Mouse (Mus musculus) thymus, adult 18-20 months (tissue): ENCODE results near the gene 2510039O18Rik.

ENCODE experiments used
- DNase-seq, 2 experiments: peaks; one replicate each; pipeline ENCODE4 v3.0.0; 2022; ENCODE audit warnings: mixed read lengths in 2 of 2

2510039O18Rik gene

GRCm38 (mm10) chr4:147940576-147941044 lies at the start of gene 2510039O18Rik:
2510039O18Rik (plus strand) TSS chr4:147940895.
- peak; percentile 70 to 82 for DNase-seq

DNA sequence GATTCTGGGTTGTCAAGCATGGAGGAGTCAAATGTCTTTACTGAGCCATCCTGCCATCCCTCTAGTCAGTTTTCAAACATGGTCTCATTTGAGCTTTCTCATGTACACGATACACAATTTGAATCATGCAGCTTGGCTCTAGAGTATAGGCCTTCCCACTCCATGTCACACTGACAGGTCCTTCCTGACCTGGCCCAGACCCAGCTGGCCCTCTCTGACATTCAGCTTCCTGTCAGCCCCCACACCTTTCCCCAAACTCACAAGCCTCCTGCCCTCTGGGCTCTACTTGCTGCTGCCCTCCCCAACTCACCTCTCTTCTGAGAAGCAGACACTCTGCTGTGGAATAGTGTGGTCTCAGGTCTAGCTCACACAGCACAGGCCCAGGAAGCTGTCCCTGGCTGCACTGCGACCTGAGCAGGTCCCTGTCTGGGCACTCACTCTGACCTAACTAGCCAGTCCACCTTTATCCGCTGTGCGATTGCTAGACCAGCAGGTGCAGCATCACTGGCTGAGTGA lies 44.8 kb upstream of the 2510039O18Rik start:
- no peak for DNase-seq

DNA sequence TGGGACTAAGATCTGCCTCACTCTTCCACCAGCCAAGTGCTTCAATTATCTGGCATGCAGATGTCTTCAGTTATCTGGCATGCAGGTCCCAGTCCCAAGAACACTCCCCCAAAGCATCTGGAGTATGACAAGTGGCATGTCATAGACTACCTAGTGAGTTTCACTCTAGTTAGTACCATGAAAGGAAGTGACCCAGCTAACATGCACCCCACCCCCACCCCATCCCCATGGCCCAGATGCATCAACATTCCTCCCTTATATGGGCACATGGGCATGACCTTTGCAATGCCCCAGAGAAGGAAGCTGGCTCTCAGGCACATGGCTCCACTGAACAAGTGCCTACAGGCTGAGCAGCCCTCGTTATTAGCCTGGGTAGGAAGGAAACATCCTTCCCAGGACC lies 44.3 kb upstream of the 2510039O18Rik start:
- no peak for DNase-seq

GRCm38 (mm10) chr4:147897348-147897747 lies 43.3 kb upstream of the 2510039O18Rik start:
- DNase-seq = no peak

DNA sequence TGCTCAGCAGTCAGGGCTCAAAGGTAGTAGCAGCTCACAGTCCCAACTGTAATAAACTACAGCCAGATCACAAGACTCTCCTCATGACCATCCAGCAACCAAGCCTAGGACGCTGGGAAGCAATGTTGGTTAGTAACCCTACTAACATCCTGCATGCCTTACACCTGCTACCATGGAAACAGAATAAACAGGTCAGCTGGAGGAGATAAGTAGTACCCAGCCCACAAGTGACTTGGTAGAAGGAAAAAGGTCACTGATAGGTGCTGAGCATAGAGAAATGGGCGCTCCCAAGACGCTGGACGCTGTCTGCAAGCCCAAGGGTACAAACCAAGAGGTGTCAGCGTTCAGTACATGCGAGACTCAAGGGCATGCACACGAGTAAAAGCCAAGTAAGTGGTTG lies 40.2 kb upstream of the 2510039O18Rik start:
- DNase-seq = no peak

DNA sequence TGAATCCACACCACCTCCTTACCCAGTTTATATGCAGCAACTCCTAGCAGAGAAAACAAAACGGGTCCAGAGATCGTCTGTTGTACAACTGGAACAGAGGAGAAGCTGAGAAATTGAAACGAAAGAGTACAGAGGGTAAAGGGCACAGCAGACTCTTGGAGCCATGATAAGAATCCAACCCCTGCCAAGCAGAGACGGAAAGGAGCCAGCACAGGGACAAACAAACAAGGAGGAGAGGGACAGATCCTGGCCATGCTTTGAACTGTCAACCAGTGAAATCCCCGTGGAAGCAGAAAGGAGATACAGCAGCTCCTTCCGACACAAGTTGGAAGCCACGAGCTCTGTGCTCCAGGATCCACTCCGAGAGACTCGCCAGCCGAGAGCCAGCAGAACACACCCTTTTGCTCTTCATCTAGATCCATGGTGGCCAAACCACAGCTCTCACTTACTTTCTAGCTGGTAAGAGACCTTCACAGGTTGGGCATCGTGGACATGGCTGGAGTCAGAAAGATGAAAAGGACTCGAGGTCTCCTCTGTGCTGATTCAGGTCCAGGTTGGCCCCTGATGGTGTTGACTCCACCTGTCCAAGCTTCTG lies 37.7 kb upstream of the 2510039O18Rik start:
- no peak for DNase-seq

DNA sequence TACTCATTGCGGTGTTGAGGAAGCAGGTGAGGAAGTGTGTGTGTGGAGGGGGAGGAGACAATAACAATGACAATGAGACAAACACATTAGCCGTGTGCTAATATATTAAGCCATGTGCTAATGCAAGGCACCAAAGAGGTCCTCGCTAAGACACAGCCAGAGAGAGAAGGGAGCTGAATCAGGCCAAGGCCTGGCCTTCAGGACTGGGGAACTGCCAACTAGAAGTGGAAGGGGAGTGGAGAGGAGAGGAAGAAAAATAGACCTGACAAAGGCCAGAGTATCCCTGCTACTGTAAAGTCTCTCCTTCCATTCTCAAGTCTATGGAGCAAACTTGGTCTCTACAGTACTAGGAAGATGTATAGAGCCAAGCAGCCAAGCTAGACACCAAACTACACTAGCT lies 37.1 kb upstream of the 2510039O18Rik start:
- no peak for DNase-seq

- DNase-seq = peak; percentile 77 to 85
Observed at GRCm38 (mm10) chr4:147904313-147905089, 36.2 kb upstream of the 2510039O18Rik start, which contains the start of gene Mfn2. Mfn2 (minus strand) TSS chr4:147904704.

DNA sequence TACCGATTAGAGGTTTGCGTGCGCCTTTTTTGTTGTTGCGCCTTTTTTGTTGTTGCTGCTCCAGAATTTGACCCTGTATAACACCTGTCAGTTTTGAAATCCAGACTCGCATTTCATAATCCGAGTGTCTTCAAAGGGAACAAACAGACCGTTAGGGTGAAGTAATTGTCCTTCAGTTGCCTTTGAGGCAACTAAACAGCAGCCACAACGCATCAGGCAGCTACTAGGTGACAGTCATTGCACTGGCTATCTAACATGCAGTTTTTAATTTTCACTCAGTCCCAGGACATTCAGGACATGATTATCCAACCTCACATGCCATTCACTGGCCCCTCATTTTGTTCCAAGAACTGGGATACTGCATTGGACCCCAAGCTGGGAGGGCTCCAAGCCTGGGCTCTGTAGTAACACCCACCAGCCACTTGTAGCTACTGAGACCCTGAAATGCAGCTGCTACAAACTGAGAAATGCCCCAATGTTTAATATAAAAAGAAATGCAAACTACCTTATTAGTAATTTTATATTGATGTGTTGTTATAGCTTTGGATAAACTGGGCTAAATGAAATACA lies 35.5 kb upstream of the 2510039O18Rik start:
- no peak for DNase-seq

- DNase-seq = no peak
Observed at GRCm38 (mm10) chr4:147906230-147906629, 34.5 kb upstream of the 2510039O18Rik start.

- DNase-seq = no peak
Observed at GRCm38 (mm10) chr4:147909486-147909885, 31.2 kb upstream of the 2510039O18Rik start.

DNA sequence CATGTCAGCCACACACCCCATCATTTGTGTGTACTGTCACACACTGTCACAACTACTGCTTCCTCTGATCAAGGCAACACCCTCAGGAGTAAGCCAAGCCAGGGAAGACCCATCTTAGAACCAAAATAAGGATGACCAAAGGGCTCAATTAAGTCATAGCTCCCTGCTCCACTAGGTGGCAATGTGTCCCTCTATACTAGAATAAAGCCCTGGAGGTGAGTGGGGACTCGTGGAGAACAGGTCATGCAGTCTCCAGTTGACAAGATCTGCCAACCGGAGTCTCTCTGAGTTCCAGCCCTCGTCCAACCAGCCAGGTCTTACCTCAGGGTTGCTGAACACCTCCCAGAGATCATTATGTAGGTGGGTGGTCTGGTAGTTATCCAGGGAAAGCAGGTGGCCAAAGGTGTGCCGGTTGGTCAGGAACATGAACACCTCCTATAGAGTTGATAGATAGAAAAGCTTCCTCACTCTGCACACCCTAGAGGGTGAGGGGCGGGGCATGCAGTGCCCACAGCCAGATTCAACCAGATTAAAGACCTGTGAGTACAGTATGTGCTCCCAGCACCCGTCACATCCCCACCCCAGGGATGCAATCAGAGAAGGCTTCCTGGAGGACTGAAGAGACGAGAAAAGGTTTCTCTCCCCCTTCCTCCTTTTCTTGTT lies 22.1 kb upstream of the 2510039O18Rik start:
- DNase-seq = no peak

- DNase-seq = no peak
Observed at GRCm38 (mm10) chr4:147920973-147921372, 19.7 kb upstream of the 2510039O18Rik start.

DNA sequence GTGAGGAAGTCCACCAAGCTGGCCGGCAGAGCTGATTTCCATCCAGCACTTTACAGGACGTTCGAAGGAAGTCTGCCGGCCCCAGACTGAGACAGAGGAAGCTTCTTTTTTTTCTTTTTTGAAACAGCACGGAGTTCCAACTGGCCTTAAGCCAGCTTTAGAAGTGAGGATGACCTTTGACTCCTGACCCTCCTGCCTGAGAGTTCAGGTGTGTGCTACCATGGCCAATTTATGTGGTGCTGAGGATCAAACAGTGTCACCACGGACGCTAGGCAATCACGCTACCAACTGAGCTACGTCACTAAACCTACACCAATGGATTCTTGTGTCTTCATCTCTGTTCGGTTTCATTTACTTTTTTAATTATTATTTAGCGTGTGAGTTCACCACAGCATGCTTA lies 18.4 kb upstream of the 2510039O18Rik start:
- no peak for DNase-seq

GRCm38 (mm10) chr4:147927705-147928104 lies 13.0 kb upstream of the 2510039O18Rik start:
- no peak for DNase-seq

- DNase-seq = no peak
Observed at GRCm38 (mm10) chr4:147928136-147928535, 12.6 kb upstream of the 2510039O18Rik start.

- DNase-seq = no peak
Observed at GRCm38 (mm10) chr4:147928540-147928939, 12.2 kb upstream of the 2510039O18Rik start.

DNA sequence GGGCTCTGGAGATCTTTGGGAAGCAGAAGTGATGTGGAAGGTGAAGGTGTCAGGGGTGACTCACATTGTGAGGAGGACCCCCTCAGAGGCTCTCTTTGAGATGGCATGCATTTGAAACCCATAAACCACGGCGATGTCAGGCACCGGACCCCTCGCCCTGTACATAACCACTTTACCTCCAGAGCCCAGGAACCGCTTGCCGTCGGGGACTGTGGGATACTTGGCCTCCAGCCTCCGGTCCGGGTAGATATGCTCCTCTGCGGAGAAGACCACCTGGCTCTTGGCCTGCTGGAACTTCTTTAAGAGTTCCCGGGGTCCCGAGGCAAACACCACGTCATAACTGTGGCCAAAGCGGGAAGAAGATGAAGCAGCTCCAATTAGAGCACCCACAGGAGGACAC lies 9.7 kb upstream of the 2510039O18Rik start:
- no peak for DNase-seq

DNA sequence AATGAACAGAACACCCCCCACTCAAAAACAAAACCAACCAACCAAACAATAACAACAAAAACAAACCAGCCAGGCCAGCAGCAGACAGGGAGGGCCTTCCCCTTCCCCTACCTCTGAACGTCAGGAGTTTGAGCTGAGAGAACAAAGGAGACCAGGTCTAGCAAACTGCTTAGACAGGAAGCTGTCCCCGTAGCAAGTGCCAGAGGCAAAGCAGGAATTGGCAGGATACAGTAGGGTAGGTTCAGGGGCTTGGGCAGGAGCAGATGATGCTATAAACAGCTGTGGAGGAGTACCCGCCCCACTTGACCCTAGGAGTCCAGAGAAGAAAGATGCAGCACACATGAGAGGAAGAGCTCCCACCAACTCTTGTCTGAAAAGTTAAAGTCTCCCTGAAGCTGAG lies 6.6 kb upstream of the 2510039O18Rik start:
- no peak for DNase-seq

- DNase-seq = no peak
Observed at GRCm38 (mm10) chr4:147934611-147935010, 6.1 kb upstream of the 2510039O18Rik start.

- DNase-seq = no peak
Observed at GRCm38 (mm10) chr4:147935904-147936303, 4.8 kb upstream of the 2510039O18Rik start.

DNA sequence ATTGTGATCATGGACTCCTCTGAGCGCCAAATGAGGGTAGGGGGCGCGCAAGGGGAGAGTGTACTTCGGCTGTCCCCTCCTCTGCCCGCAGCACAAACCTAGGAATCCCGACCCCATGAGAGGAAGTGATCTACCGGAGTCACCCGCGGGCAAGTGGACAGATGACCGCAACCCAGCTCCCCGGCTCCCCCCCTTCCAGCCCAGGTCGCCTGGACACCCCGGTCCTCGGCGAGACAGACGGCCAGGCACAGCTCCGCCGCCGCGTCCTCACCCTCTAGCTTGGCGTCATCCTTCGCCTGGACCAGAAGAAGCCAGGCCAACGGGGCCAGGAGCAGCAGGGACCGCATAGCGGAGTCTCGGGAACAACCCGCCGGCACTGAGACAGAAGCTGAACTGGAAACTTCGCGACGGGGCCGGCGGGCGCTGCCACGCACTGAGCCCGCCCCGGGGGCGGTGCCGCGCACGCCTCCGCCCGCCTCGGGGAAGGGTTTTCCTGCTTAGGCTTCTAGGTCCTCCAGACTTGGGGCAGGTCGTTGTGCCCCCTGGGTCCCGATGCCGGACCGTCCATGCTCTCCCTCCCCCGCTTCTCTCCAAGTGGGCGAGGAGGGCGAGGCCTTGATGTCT lies 4.3 kb upstream of the 2510039O18Rik start, which contains the start of gene Plod1:
Plod1 (minus strand) TSS at position 437 of the 624 bp plus-strand sequence.
- peak; percentile 58 to 65 for DNase-seq
